ENCODE assay signal across 8 mouse cellular contexts in genomic region chr2:35729077-35730065, GRCm38 (mm10).
DNase-seq lines count a peak whose midpoint lies in the region; ATAC-seq and TF ChIP-seq lines count a peak whose summit lies in the region.

No protein-coding gene starts in this region.

- no peak overlapping the region for H3K4me2 ChIP-seq in stomach, embryonic 16.5 days (ENCODE audit: low read depth, low read length)

- H3K27ac ChIP-seq in embryonic fibroblast, embryonic 13.5 days (ENCODE audit: insufficient read depth, low read length) = peak overlapping the region; percentile 9; the same call in 1 of the 2 replicates
- H3K27ac ChIP-seq in macrophage = peak overlapping the region; percentile 57
- peak overlapping the region; percentile 38 for H3K27ac ChIP-seq in stomach, embryonic 16.5 days (ENCODE audit: low read length)

- DNase-seq in adrenal gland, postnatal 10 days = peak; percentile 67
- no peak for DNase-seq in adrenal gland, adult 8-10 months
- DNase-seq in heart, postnatal 10 days = peak; percentile 67 to 74
- peak; percentile 82 to 88 for DNase-seq in kidney, postnatal 25 days
- no peak for DNase-seq in frontal cortex, postnatal 14 days (ENCODE audit: low spot score in 2 of 2)

- H3K4me1 ChIP-seq in embryonic fibroblast, embryonic 13.5 days (ENCODE audit: control insufficient read depth, insufficient read depth, low read length) = peaks cover 4% of the 10 kb centered on the region; the same call in 1 of the 2 replicates
- H3K4me1 ChIP-seq in stomach, embryonic 16.5 days (ENCODE audit: control insufficient read depth, insufficient read depth, low read length) = peaks cover 17% of the 10 kb centered on the region

- no peak for TF ChIP-seq POLR2A in embryonic fibroblast, embryonic 13.5 days (IDR thresholded peaks at IDR 0.05; ENCODE audit: low read depth, low read length)

- H3K27me3 ChIP-seq in stomach, embryonic 16.5 days (ENCODE audit: control insufficient read depth, insufficient read depth, low read length) = no peaks in the 10 kb centered on the region

- 0 out of 2 replicates have a peak overlapping the region, but pooled peaks have one; percentile 13 for H3K9ac ChIP-seq in stomach, embryonic 16.5 days (ENCODE audit: low read length)

- no peak for TF ChIP-seq CTCF in embryonic fibroblast, embryonic 13.5 days (IDR thresholded peaks at IDR 0.05; ENCODE audit: borderline replicate concordance, insufficient read depth, low read length)

- peak; percentile 76 for ATAC-seq in stomach, embryonic 16.5 days (ENCODE audit: insufficient read depth, low FRiP score)

- no peaks in the 10 kb centered on the region for H3K36me3 ChIP-seq in macrophage (ENCODE audit: inconsistent target)
- H3K36me3 ChIP-seq in stomach, embryonic 16.5 days (ENCODE audit: control insufficient read depth, insufficient read depth, low read length) = peaks cover 1% of the 10 kb centered on the region; the same call in 1 of the 2 replicates

- H3K4me3 ChIP-seq in embryonic fibroblast, embryonic 13.5 days (ENCODE audit: insufficient read depth, low read length) = no peak overlapping the region
- no peak overlapping the region for H3K4me3 ChIP-seq in macrophage (ENCODE audit: inconsistent target)
- H3K4me3 ChIP-seq in stomach, embryonic 16.5 days (replicated peaks; ENCODE audit: low read length) = no peak overlapping the region

- H3K9me3 ChIP-seq in stomach, embryonic 16.5 days (replicated peaks; ENCODE audit: control insufficient read depth, low read length) = no peaks in the 10 kb centered on the region

- no peaks in the 10 kb centered on the region for H3K79me2 ChIP-seq in macrophage (ENCODE audit: inconsistent target)

- WGBS in macrophage (ENCODE audit: missing documents) = 54% methylated on average over 15 of the region's 16 CpGs
- WGBS in stomach, embryonic 16.5 days = 48% methylated on average over 16 of the region's 16 CpGs

- intact Hi-C loops in heart, postnatal 10 days (cut with DNase I) = loop anchor here (2.0 to 5.0 kb wide), 2 partner anchors 178 to 185 kb away; no protein-coding TSS in a partner anchor

Comparison
In these comparisons a context has a peak if more than half of its experiments do, and no peak if none do; other contexts are left out.
1. DNase-seq: peak in adrenal gland, postnatal 10 days (single experiment), heart, postnatal 10 days (2 of 2) and kidney, postnatal 25 days (2 of 2); none in adrenal gland, adult 8-10 months (single experiment) and frontal cortex, postnatal 14 days (0 of 2).
2. Peak in every context shown above with its lines, with median percentiles within 50 percentile points of each other: H3K27ac ChIP-seq.